Mouse (Mus musculus) bone marrow macrophage, adult 2 months (primary cell): ENCODE results near the gene Ptpro.

Source experiments
- CTCF ChIP-seq: IDR thresholded peaks from 2 replicates; pipeline ENCODE4 v1.5.1; 2012; ENCODE audit warnings: low read depth, mild to moderate bottlenecking, low read length, moderate library complexity
- POLR2A ChIP-seq: IDR thresholded peaks from 2 replicates; pipeline ENCODE4 v1.6.1; 2012; ENCODE audit warnings: mild to moderate bottlenecking, low read depth, low read length, borderline replicate concordance

- TF ChIP-seq POLR2A (no peak), CTCF (no peak)
These were observed 29.5 kb downstream of the Ptpro start for GRCm38 (mm10) chr6:137281541-137282049.
